Mouse (Mus musculus) hindbrain, embryonic 11.5 days (tissue): ENCODE results near the gene Rock2. TPM values are rescaled to one million over a fixed set of nuclear protein-coding genes. Genes with fewer than 3 reads are reported as not detected.

Source experiments
- ATAC-seq: fragments of 200-750 bp; cut with Nextera tagmentation; 2 replicates; pipeline ENCODE4 v1.8.0; 2017; ENCODE audit warnings: mild to moderate bottlenecking, moderate TSS enrichment, moderate library complexity; ENCODE audit not compliant: low FRiP score
- DNase-seq: peaks from one replicate; pipeline ENCODE4 v3.0.0-alpha.2; 2015; ENCODE audit warnings: low spot score
- H3K27ac ChIP-seq: fragments of 300-500 bp; sonication (generic); 2 replicates; pipeline ENCODE4 v1.5.1; 2014; ENCODE audit warnings: mild to moderate bottlenecking, low read depth, low read length
- H3K27me3 ChIP-seq: fragments of 300-500 bp; sonication (generic); 2 replicates; pipeline ENCODE4 v1.6.1; 2014; ENCODE audit warnings: mild to moderate bottlenecking, low read length, moderate library complexity, mixed read lengths; ENCODE audit not compliant: control insufficient read depth, insufficient read depth
- H3K36me3 ChIP-seq: fragments of 300-500 bp; sonication (generic); 2 replicates; pipeline ENCODE4 v1.6.1; 2014; ENCODE audit warnings: mild to moderate bottlenecking, low read length, moderate library complexity, mixed read lengths; ENCODE audit not compliant: control insufficient read depth, insufficient read depth
- H3K4me1 ChIP-seq: fragments of 300-500 bp; sonication (generic); replicated peaks from 2 replicates; pipeline ENCODE4 v1.6.1; 2014; ENCODE audit warnings: low read length, mixed read lengths; ENCODE audit not compliant: control insufficient read depth, insufficient read depth
- H3K4me2 ChIP-seq: fragments of 300-500 bp; sonication (generic); replicated peaks from 2 replicates; pipeline ENCODE4 v1.6.1; 2014; ENCODE audit warnings: mild to moderate bottlenecking, low read depth, low read length
- H3K4me3 ChIP-seq: fragments of 300-500 bp; sonication (generic); 2 replicates; pipeline ENCODE4 v1.5.1; 2014; ENCODE audit warnings: low read depth, low read length
- H3K9ac ChIP-seq: fragments of 300-500 bp; sonication (generic); 2 replicates; pipeline ENCODE4 v1.6.1; 2014; ENCODE audit warnings: low read depth, low read length
- H3K9me3 ChIP-seq: fragments of 300-500 bp; sonication (generic); 2 replicates; pipeline ENCODE4 v1.6.1; 2016; ENCODE audit warnings: low read length; ENCODE audit not compliant: control insufficient read depth
- whole genome bisulfite sequencing: fragments of 180-500 bp; shearing (Covaris S2); extraction: QIAGEN DNeasy Blood & Tissue Kit; methylation state at CpG from one replicate; pipeline ENCODE4 v1.1.7; 2014; 5-methylcytosine and 5-hydroxymethylcytosine counted together
- polyA plus RNA-seq: library from polyadenylated mRNA; unstranded; fragments of >200 nt; fragmentation: Nextera tagmentation; extraction: Ambion mirVana; gene quantifications from 2 replicates; pipeline ENCODE4 v1.2.1, GENCODE M21; 2014

The Rock2 gene
- polyA plus RNA-seq, 1 experiment from 2014 or later = 17.9 TPM

- H3K4me1 ChIP-seq = no peaks in the 10 kb centered on the region
- WGBS = 86% methylated on average over 6 of the region's 6 CpGs
- no peak overlapping the region for H3K9ac ChIP-seq
- no peaks in the 10 kb centered on the region for H3K9me3 ChIP-seq
- H3K4me3 ChIP-seq = no peak overlapping the region
- ATAC-seq (no peak), DNase-seq (no peak)
- H3K27ac ChIP-seq = no peak overlapping the region
- H3K4me2 ChIP-seq = no peak overlapping the region
- no peaks in the 10 kb centered on the region for H3K27me3 ChIP-seq
- H3K36me3 ChIP-seq = no peaks in the 10 kb centered on the region
These were observed 26.1 kb upstream of the Rock2 start for GRCm38 (mm10) chr12:16868618-16869017.

- H3K27ac ChIP-seq = no peak overlapping the region
- H3K36me3 ChIP-seq = no peaks in the 10 kb centered on the region
- DNase-seq (no peak), ATAC-seq (no peak)
- no peak overlapping the region for H3K4me2 ChIP-seq
- no peaks in the 10 kb centered on the region for H3K9me3 ChIP-seq
- no peaks in the 10 kb centered on the region for H3K4me1 ChIP-seq
- no peak overlapping the region for H3K4me3 ChIP-seq
- 75% methylated on average over 8 of the region's 8 CpGs for WGBS
- H3K27me3 ChIP-seq = no peaks in the 10 kb centered on the region
- no peak overlapping the region for H3K9ac ChIP-seq
These were observed 25.5 kb upstream of the Rock2 start for GRCm38 (mm10) chr12:16869091-16869778.

- H3K4me3 ChIP-seq = no peak overlapping the region
- H3K4me2 ChIP-seq = no peak overlapping the region
- DNase-seq (peak; percentile 19), ATAC-seq (no peak)
- H3K27ac ChIP-seq = no peak overlapping the region
- H3K9ac ChIP-seq = no peak overlapping the region
- H3K9me3 ChIP-seq = no peaks in the 10 kb centered on the region
- H3K27me3 ChIP-seq = no peaks in the 10 kb centered on the region
- H3K36me3 ChIP-seq = no peaks in the 10 kb centered on the region
- WGBS = 55% methylated on average over 9 of the region's 9 CpGs
- no peaks in the 10 kb centered on the region for H3K4me1 ChIP-seq
These were observed 24.8 kb upstream of the Rock2 start for GRCm38 (mm10) chr12:16869870-16870404.

GRCm38 (mm10) chr12:16870405-16871068 is 24.2 kb upstream of the Rock2 start:
- H3K4me3 ChIP-seq = no peak overlapping the region
- no peaks in the 10 kb centered on the region for H3K9me3 ChIP-seq
- no peaks in the 10 kb centered on the region for H3K27me3 ChIP-seq
- H3K9ac ChIP-seq = no peak overlapping the region
- ATAC-seq (no peak), DNase-seq (peak; percentile 34)
- no peaks in the 10 kb centered on the region for H3K4me1 ChIP-seq
- 0 out of 2 replicates have a peak overlapping the region, but pooled peaks have one; percentile 24 for H3K27ac ChIP-seq
- H3K36me3 ChIP-seq = no peaks in the 10 kb centered on the region
- H3K4me2 ChIP-seq = no peak overlapping the region
- 33% methylated on average over 8 of the region's 8 CpGs for WGBS

GRCm38 (mm10) chr12:16872006-16872405 is 22.7 kb upstream of the Rock2 start:
- Histone ChIP-seq H3K4me3 (no peak overlapping the region), H3K9me3 (no peaks in the 10 kb centered on the region), H3K4me1 (no peaks in the 10 kb centered on the region), H3K9ac (no peak overlapping the region), H3K27ac (no peak overlapping the region), H3K4me2 (no peak overlapping the region), H3K27me3 (no peaks in the 10 kb centered on the region), H3K36me3 (no peaks in the 10 kb centered on the region)
- ATAC-seq (no peak), DNase-seq (no peak)
- WGBS = 86% methylated on average over 1 of the region's 1 CpGs

GRCm38 (mm10) chr12:16872926-16873464 is 21.7 kb upstream of the Rock2 start:
- no peak for ATAC-seq
- Histone ChIP-seq H3K4me1 (no peaks in the 10 kb centered on the region), H3K9me3 (no peaks in the 10 kb centered on the region), H3K36me3 (no peaks in the 10 kb centered on the region), H3K9ac (no peak overlapping the region), H3K27ac (no peak overlapping the region), H3K4me2 (no peak overlapping the region), H3K4me3 (no peak overlapping the region), H3K27me3 (no peaks in the 10 kb centered on the region)
- WGBS = 84% methylated on average over 7 of the region's 7 CpGs
- DNase-seq = no peak

GRCm38 (mm10) chr12:16873549-16873948 is 21.1 kb upstream of the Rock2 start:
- no peaks in the 10 kb centered on the region for H3K36me3 ChIP-seq
- WGBS = 89% methylated on average over 7 of the region's 7 CpGs
- no peak overlapping the region for H3K4me3 ChIP-seq
- H3K4me1 ChIP-seq = no peaks in the 10 kb centered on the region
- no peak overlapping the region for H3K4me2 ChIP-seq
- no peaks in the 10 kb centered on the region for H3K9me3 ChIP-seq
- no peak overlapping the region for H3K27ac ChIP-seq
- H3K27me3 ChIP-seq = no peaks in the 10 kb centered on the region
- DNase-seq (no peak), ATAC-seq (no peak)
- no peak overlapping the region for H3K9ac ChIP-seq

GRCm38 (mm10) chr12:16874086-16874485 is 20.6 kb upstream of the Rock2 start:
- WGBS = 72% methylated on average over 2 of the region's 2 CpGs
- Histone ChIP-seq H3K4me1 (no peaks in the 10 kb centered on the region), H3K4me3 (no peak overlapping the region), H3K27ac (no peak overlapping the region), H3K27me3 (no peaks in the 10 kb centered on the region), H3K4me2 (no peak overlapping the region), H3K36me3 (no peaks in the 10 kb centered on the region), H3K9me3 (no peaks in the 10 kb centered on the region), H3K9ac (no peak overlapping the region)
- DNase-seq (no peak), ATAC-seq (no peak)
